Mouse (Mus musculus): ENCODE measurements around the gene Polr3e.

GRCm38 (mm10) chr7:120874021-120874420 is 43.5 kb upstream of the Polr3e start:
- TF ChIP-seq CEBPB (IDR thresholded peaks at IDR 0.05; ENCODE audit: insufficient read depth, poor library complexity, severe bottlenecking) = no peak
- TF ChIP-seq MAX (IDR thresholded peaks at IDR 0.05; ENCODE audit: low read depth) = no peak
- no peak for TF ChIP-seq E2F4 (IDR thresholded peaks at IDR 0.05; ENCODE audit: insufficient read depth)
- TF ChIP-seq POLR2A (IDR thresholded peaks at IDR 0.05; ENCODE audit: insufficient read length, low read depth) = no peak
- TF ChIP-seq POLR2AphosphoS2 (IDR thresholded peaks at IDR 0.05; ENCODE audit: insufficient read length, low read depth) = no peak
- TF ChIP-seq MYOG (IDR thresholded peaks at IDR 0.05; ENCODE audit: control insufficient read depth in 1 of 3, insufficient read depth in 1 of 3, insufficient read length in 2 of 3, low read depth in 2 of 3) = no peak
- no peak for TF ChIP-seq USF1 (IDR thresholded peaks at IDR 0.05; ENCODE audit: low read depth)
- TF ChIP-seq TCF3 (IDR thresholded peaks at IDR 0.05; ENCODE audit: insufficient read length, low read depth) = no peak
- TF ChIP-seq TCF12 (IDR thresholded peaks at IDR 0.05; ENCODE audit: insufficient read depth, poor library complexity, severe bottlenecking) = no peak
- TF ChIP-seq REST (IDR thresholded peaks at IDR 0.05; ENCODE audit: insufficient read depth, insufficient read length) = no peak
- no peak for TF ChIP-seq MYOD1 (IDR thresholded peaks at IDR 0.05; ENCODE audit: control insufficient read depth in 1 of 3, insufficient read length in 2 of 3, low read depth in 2 of 3)
- no peak for TF ChIP-seq SRF (IDR thresholded peaks at IDR 0.05; ENCODE audit: control insufficient read depth, insufficient read length, low read depth)
